Mouse (Mus musculus): ENCODE measurements around the gene Aars. TPM values are rescaled to one million over a fixed set of nuclear protein-coding genes. Genes with fewer than 3 reads are reported as not detected.
"Not testable (repeated sequence)": the region's sequence is repeated elsewhere in the genome, so short reads cannot be mapped to it uniquely, and the experiment has no call there.

Gene Aars
- polyA plus RNA-seq, 1 experiment = 30.4 TPM

DNA sequence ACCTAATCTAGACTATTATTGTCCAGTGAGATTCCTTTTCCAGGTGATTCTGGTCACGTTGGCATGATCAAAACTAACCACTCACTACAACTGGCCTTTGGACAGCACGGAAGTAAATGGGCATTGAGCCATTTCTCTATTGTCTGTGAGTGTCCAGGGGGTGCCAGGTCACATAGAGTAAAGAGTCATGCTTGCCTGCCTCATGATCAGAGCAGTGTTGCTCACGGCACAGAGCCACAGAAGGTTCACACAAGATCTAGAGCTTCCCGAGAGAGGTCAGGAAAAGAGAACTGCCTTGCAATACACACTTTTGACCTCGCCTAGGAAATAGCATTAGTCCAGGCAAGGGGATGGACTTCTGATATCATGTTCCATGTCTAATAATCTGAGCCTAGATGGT lies 46.5 kb downstream of the Aars start:
- no peak for TF ChIP-seq GATA1 (IDR thresholded peaks at IDR 0.05; ENCODE audit: low read length)

DNA sequence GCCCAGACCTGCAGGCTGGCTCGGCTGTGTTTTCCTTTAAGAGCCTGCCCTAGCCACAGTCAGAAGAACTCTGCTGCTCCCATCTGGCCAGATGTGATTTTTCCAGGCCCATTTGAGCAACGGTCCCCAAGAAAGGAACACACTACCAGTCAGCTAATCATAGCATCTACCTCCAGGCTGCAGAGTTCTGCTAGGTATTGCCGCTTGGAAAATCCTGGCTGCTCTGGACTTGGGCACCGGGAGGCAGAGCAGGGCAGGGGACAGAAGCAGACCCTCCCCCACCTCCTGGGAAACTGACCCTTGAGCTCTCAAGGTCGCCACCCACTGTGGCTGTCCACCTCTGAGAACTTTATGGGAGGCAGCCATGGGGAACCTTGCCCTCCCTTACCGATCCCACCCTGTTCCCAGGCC lies 46.9 kb downstream of the Aars start:
- no peak for TF ChIP-seq GATA1 (IDR thresholded peaks at IDR 0.05; ENCODE audit: low read length)

DNA sequence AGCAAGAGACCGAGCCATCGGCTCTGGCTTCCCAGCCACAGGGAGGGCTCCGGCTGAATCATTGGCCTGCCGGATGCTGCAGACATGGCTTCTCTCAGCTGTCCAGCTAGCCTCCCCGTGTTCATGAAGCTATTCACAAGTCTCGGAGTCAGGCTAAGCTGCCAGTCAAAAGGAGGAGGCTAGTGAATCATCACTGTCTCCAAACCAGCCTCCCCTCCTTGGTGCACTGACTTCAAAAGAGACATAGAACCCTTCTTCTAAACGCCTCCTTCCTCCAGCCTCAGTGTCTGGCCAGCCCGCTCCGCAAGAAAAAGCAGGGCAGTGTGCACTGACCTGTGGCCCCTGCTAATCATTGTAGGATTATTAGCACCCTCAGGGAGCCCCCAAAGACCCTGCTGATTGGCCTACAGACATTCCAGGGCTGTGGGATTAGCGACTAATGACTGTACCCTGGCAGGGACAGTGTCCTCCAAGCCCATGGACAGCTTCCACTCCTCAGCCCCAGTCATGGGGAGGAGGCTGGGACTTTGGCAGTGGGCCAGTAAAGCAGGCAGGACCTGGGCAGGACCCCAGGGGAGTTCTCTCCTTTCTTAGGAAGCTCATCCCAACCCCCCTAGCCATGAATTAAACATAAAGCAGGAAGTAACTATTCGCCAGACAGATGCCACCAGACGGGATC lies 48.8 kb downstream of the Aars start:
- no peak for TF ChIP-seq GATA1 (IDR thresholded peaks at IDR 0.05; ENCODE audit: low read length)

DNA sequence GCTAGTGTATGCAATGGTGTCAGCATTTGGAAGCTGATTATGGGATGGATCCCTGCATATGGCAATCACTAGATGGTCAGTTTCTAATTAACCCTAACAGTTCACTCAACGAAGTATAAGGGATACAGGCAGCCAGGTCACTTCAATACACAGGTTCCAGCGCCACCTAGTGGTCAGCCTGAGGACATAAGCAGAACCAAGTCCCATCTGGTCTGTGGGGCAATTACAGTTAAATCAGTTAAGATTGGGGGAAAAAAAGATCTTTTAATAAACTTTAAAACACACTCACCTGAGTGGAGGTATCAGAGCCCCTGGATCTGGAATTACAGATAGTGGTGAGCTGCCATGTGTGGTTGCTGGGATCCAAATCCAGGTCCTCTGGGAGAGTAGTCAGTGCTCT lies 57.2 kb downstream of the Aars start:
- no peak for TF ChIP-seq GATA1 (IDR thresholded peaks at IDR 0.05; ENCODE audit: low read length)

DNA sequence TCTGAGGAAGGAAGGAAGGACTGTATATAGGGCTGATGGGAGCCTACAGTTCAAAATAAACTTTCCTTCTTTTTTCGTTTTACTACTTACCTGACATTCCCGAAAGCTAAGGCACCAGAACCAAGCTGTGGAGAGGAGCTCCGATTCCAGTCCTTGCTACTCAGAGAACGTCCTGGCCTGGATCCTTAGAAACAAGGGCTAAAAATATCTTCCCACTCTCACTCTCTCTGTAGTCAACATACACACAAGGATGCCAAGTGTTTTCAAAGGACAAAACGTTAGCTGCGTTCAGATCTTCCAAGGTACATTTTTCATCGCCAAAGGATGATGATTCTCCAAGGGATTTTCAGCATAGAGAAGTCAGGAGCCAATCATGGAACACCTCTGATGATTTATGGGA lies 58.8 kb downstream of the Aars start:
- no peak for TF ChIP-seq GATA1 (IDR thresholded peaks at IDR 0.05; ENCODE audit: low read length)

DNA sequence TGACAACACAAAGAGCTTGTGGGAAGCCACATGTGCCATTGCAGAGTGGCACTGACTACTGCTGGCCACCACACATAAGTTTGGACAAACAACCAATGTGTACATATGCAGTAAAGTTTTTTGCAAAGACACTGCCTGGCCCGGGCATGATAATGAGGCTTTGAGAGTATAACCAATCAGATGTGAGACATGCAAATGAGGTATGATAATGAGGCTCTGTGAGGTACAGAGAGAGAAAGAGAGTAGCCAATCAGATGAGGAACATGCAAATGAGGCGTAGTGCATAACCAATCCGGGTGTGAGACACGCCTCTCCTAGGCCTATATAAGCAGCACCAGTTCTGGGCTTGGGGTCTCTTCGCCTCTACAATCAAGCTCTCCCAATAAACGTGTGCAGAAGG lies 59.4 kb downstream of the Aars start, which contains the start of gene Clec18a:
Gene Clec18a (minus strand): TSS at position 101 of the 400 bp plus-strand sequence.
- TF ChIP-seq GATA1 (IDR thresholded peaks at IDR 0.05; ENCODE audit: low read length) = not testable (repeated sequence)

DNA sequence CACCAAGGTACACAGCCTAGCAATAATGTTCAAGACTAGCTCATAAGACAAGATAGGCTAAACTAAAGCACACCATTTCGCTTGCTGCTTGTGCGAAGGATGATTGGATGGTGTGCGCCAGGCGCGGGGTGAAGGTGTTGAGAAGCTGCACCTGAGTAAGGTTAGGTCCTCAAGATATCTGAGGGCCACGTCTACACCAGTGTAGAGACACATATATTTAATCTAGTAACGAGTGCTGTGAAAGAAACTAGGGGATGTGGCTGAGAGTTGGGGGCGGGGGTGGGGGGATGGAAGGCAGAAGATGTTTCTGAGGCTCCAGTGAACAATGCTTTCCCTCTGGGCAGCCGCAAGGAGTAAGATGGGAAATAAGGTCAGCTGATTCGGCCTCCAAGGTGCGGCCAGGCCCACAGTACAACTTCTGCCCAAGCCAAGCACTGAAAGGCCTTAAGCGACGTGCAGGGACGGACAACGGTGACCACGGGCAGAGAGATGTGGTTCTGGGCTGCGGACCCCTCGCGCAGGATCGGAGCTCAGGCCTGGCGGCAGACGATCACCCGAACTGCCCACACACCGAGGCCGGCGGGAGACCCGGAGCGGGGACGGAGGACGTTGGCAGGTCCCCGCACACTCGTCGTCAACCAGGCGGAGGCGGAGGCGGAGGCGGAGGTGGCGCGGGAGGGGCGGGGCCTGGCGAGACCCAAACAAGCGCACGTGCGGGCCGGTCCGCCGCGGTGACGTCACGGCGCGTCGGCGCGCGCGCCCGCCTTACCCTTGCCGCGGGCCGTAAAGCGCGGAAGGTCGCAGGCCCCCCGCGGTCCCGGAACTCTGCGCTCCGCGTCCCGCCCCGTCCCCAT lies 61.1 kb downstream of the Aars start, which contains the start of gene Pdpr:
Gene Pdpr (plus strand): TSS at position 766 of the 854 bp plus-strand sequence.
- TF ChIP-seq GATA1 (IDR thresholded peaks at IDR 0.05; ENCODE audit: low read length) = no peak

Other genes starting within 250 kb of the Aars start
- not detected in 2 replicates for gene Il34, start 227.2 kb upstream of the Aars start, polyA plus RNA-seq (2012)
- 20.8 and 31.7 TPM in 2 replicates for gene Cog4, start 186.5 kb upstream of the Aars start, polyA plus RNA-seq (2012)
- gene Sf3b3, start 186.4 kb upstream of the Aars start, polyA plus RNA-seq (2012) = 7.1 and 8.9 TPM in 2 replicates
- gene Fuk, start 130.7 kb upstream of the Aars start, polyA plus RNA-seq (2012) = 11.8 and 14.2 TPM in 2 replicates
- gene St3gal2, start 113.2 kb upstream of the Aars start, polyA plus RNA-seq (2012) = 95.7 and 122 TPM in 2 replicates
- 62.6 and 66.5 TPM in 2 replicates for gene Ddx19a, start 35.3 kb upstream of the Aars start, polyA plus RNA-seq (2012)
- 4.3 and 5.8 TPM in 2 replicates for gene Ddx19b, start 1.4 kb upstream of the Aars start, polyA plus RNA-seq (2012)
- gene Exosc6, start 23.2 kb downstream of the Aars start, polyA plus RNA-seq (2012) = 88.9 and 152 TPM in 2 replicates
- not detected in 2 replicates for gene Clec18a, start 59.3 kb downstream of the Aars start, polyA plus RNA-seq (2012)
- gene Pdpr, start 61.5 kb downstream of the Aars start, polyA plus RNA-seq (2012) = 10.3 and 11.6 TPM in 2 replicates
- 6.5 and 7.3 TPM in 2 replicates for gene Glg1, start 226.1 kb downstream of the Aars start, polyA plus RNA-seq (2012)

Data from G1E-ER4 (cell line).